Mouse (Mus musculus) gastrocnemius, adult 8-10 months (tissue): Measurements from ENCODE around the gene Mrc2. TPM values are rescaled to one million over a fixed set of nuclear protein-coding genes. Genes with fewer than 3 reads are reported as not detected.

Experiments
- DNase-seq, 2 experiments: peaks; one replicate each; pipeline ENCODE4 v3.0.0; 2022; ENCODE audit warnings: low spot score in 2 of 2
- total RNA-seq, 4 experiments: library from RNA; stranded (reverse); gene quantifications; 2 replicates each; pipeline ENCODE4 v1.2.4; 2022

The Mrc2 gene
- total RNA-seq, 4 experiments from 2014 or later: 5.2 to 7.6 (median 6.0) TPM

- no peak for DNase-seq
These were observed 57.4 kb downstream of the Mrc2 start for GRCm38 (mm10) chr11:105349780-105350324.

GRCm38 (mm10) chr11:105350643-105351042, 58.2 kb downstream of the Mrc2 start:
- no peak for DNase-seq

GRCm38 (mm10) chr11:105352152-105352551, 59.7 kb downstream of the Mrc2 start:
- no peak for DNase-seq

GRCm38 (mm10) chr11:105352954-105353890, 60.8 kb downstream of the Mrc2 start:
- DNase-seq: peak; percentile 82 to 86

GRCm38 (mm10) chr11:105353891-105354280, 61.4 kb downstream of the Mrc2 start:
- no peak for DNase-seq

- DNase-seq: no peak
These were observed 63.9 kb downstream of the Mrc2 start for GRCm38 (mm10) chr11:105356301-105356700.

- DNase-seq: no peak
These were observed 69.8 kb downstream of the Mrc2 start for GRCm38 (mm10) chr11:105362041-105362765.

GRCm38 (mm10) chr11:105362946-105363597, 70.6 kb downstream of the Mrc2 start:
- DNase-seq: peak; percentile 62 to 71

GRCm38 (mm10) chr11:105363598-105364385, 71.3 kb downstream of the Mrc2 start:
- DNase-seq: no peak

GRCm38 (mm10) chr11:105364386-105365065, 72.1 kb downstream of the Mrc2 start:
- no peak for DNase-seq

- no peak for DNase-seq
These were observed 73.2 kb downstream of the Mrc2 start for GRCm38 (mm10) chr11:105365611-105366010.

- no peak for DNase-seq
These were observed 73.6 kb downstream of the Mrc2 start for GRCm38 (mm10) chr11:105366051-105366450.

GRCm38 (mm10) chr11:105367163-105367562, 74.7 kb downstream of the Mrc2 start:
- no peak for DNase-seq

- DNase-seq: no peak
These were observed 76.4 kb downstream of the Mrc2 start for GRCm38 (mm10) chr11:105368833-105369232.

- no peak for DNase-seq
These were observed 77.3 kb downstream of the Mrc2 start for GRCm38 (mm10) chr11:105369526-105370386.

GRCm38 (mm10) chr11:105371818-105372217, 79.4 kb downstream of the Mrc2 start:
- no peak for DNase-seq

- no peak for DNase-seq
These were observed 81.4 kb downstream of the Mrc2 start for GRCm38 (mm10) chr11:105373881-105374280.

GRCm38 (mm10) chr11:105374526-105375175, 82.2 kb downstream of the Mrc2 start:
- DNase-seq: no peak

GRCm38 (mm10) chr11:105375821-105376235, 83.4 kb downstream of the Mrc2 start:
- DNase-seq: no peak
